Mouse (Mus musculus) spleen, adult 2 months (tissue): ENCODE measurements at regions not wholly inside any gene's neighbourhood (a gene's known extent, or its start where the extent isn't known, plus 50 kb on each side); places are given as distances from the start of the nearest gene placed in this dataset.

ENCODE experiments used
- DNase-seq, 2 experiments: peaks; one replicate each; pipeline versions ENCODE4 v3.0.0 to v3.0.0-alpha.2; 2012 to 2021; ENCODE audit warnings: low spot score in 2 of 2, low read depth in 1 of 2
- H3K27ac ChIP-seq: fragments of 200-500 bp; 2 replicates; pipeline ENCODE4 v1.5.1; 2012; ENCODE audit warnings: low read length, inconsistent platforms; ENCODE audit not compliant: insufficient read depth
- H3K27me3 ChIP-seq: fragments of 200-500 bp; 2 replicates; pipeline ENCODE4 v1.6.1; 2012; ENCODE audit warnings: mild to moderate bottlenecking, moderate library complexity, low read length, inconsistent platforms; ENCODE audit not compliant: control insufficient read depth, insufficient read depth
- H3K36me3 ChIP-seq: fragments of 200-500 bp; 2 replicates; pipeline ENCODE4 v1.6.1; 2012; ENCODE audit warnings: mild to moderate bottlenecking, low read length, inconsistent platforms; ENCODE audit not compliant: control insufficient read depth, insufficient read depth
- H3K4me1 ChIP-seq: fragments of 200-500 bp; 2 replicates; pipeline ENCODE4 v1.6.1; 2011; ENCODE audit warnings: inconsistent platforms; ENCODE audit not compliant: control insufficient read depth, insufficient read depth, insufficient read length
- H3K4me3 ChIP-seq: fragments of 200-500 bp; 2 replicates; pipeline ENCODE4 v1.5.1; 2011; ENCODE audit warnings: mild to moderate bottlenecking, inconsistent platforms; ENCODE audit not compliant: insufficient read depth, insufficient read length; ENCODE audit errors: extremely low read depth
- CTCF ChIP-seq: fragments of 200-500 bp; IDR thresholded peaks from 2 replicates; pipeline ENCODE4 v1.5.1; 2011; ENCODE audit warnings: mild to moderate bottlenecking, inconsistent platforms; ENCODE audit not compliant: insufficient read depth, insufficient read length, insufficient replicate concordance; ENCODE audit errors: extremely low read depth
- POLR2A ChIP-seq: fragments of 200-500 bp; IDR thresholded peaks from 2 replicates; pipeline ENCODE4 v1.6.1; 2011; ENCODE audit warnings: low read depth, low read length, inconsistent platforms
- WGBS: fragments of 180-500 bp; shearing (Covaris S2); methylation state at CpG from one replicate; pipeline ENCODE4 v1.1.7; 2018; 5-methylcytosine and 5-hydroxymethylcytosine counted together

DNA sequence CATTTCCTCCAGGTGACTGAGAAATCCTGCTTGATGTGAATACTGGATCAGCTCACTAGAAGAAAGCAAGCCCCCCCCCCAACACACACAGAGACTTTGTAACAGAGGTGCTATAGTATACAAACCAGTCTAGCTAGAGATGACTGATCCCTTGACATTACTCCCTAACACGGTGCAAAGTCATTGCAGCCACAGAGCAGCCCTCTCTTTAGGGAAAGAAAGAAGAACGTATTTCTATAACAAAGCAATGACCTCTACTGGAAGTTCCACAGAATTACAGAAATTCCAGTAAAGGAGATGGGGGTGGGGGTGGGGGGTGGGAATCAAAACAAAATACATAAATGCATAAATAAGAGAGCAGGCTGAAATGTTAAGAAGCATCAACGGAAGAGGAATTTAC, 655.6 kb downstream of the Ipo11 start:
- TF ChIP-seq CTCF, result no peak
- 41% methylated on average over 3 of the region's 3 CpGs for WGBS
- no peak overlapping the region for H3K27ac ChIP-seq
- H3K4me1 ChIP-seq, result no peaks in the 10 kb centered on the region
- H3K4me3 ChIP-seq, result no peak overlapping the region
- H3K36me3 ChIP-seq, result no peaks in the 10 kb centered on the region
- no peak for DNase-seq
- H3K27me3 ChIP-seq, result no peaks in the 10 kb centered on the region

DNA sequence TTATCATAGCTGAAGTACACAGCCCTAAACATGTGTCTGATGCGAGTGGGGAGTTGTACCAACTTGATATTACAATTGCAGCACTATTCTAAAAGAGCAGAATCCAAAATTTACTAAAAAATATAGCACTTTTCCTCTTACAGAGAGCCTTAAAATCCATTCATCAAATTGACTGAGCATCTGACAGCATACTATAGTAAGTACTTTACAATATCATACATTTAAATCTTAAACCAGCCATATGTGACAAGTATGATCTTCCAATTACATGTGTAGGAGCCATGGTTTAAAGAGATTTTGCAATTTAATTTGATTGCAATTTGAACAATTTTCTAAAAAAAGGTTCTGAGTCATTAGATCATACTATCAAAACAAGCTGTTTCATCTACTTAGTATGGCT, 676.9 kb downstream of the Ipo11 start:
- H3K4me3 ChIP-seq, result no peak overlapping the region
- H3K27me3 ChIP-seq, result no peaks in the 10 kb centered on the region
- TF ChIP-seq POLR2A (no peak), CTCF (no peak)
- no peak overlapping the region for H3K27ac ChIP-seq
- 70% methylated on average over 1 of the region's 1 CpGs for WGBS
- H3K36me3 ChIP-seq, result no peaks in the 10 kb centered on the region
- DNase-seq, result no peak
- no peaks in the 10 kb centered on the region for H3K4me1 ChIP-seq
